Mouse (Mus musculus): ENCODE results near the gene Aldh1a7. TPM values are rescaled to one million over a fixed set of nuclear protein-coding genes. Genes with fewer than 3 reads are reported as not detected.

Aldh1a7 gene
- 0.42 and 1.7 TPM in 2 replicates for polyA plus RNA-seq (2016; fragmentation: Nextera tagmentation; extraction: Ambion mirVana)

GRCm38 (mm10) chr19:20727381-20727780 lies at the start of gene Aldh1a7:
TSS of gene Aldh1a7 (minus strand) at chr19:20727562.
- no peaks in the 10 kb centered on the region for H3K9me3 ChIP-seq (replicated peaks)
- WGBS: 50% methylated on average over 2 of the region's 2 CpGs
- H3K4me3 ChIP-seq: no peak within 1 kb of the TSS
- ATAC-seq (ENCODE audit: insufficient number of reproducible peaks, low FRiP score): no peak
- no peak within 1 kb of the TSS for H3K4me2 ChIP-seq
- H3K36me3 ChIP-seq: no peaks in the 10 kb centered on the region
- H3K27me3 ChIP-seq (replicated peaks): no peaks in the 10 kb centered on the region
- H3K9ac ChIP-seq: no peak within 1 kb of the TSS
- H3K27ac ChIP-seq (ENCODE audit: poor library complexity, severe bottlenecking): no peak within 1 kb of the TSS
- no peaks in the 10 kb centered on the region for H3K4me1 ChIP-seq (replicated peaks)

GRCm38 (mm10) chr19:20775681-20776080 lies 48.3 kb upstream of the Aldh1a7 start:
- Histone ChIP-seq H3K9me3 (replicated peaks) (no peaks in the 10 kb centered on the region), H3K9ac (no peak overlapping the region), H3K4me1 (replicated peaks) (no peaks in the 10 kb centered on the region), H3K36me3 (no peaks in the 10 kb centered on the region), H3K4me2 (no peak overlapping the region), H3K27me3 (replicated peaks) (no peaks in the 10 kb centered on the region), H3K27ac (ENCODE audit: poor library complexity, severe bottlenecking) (no peak overlapping the region), H3K4me3 (no peak overlapping the region)
- no peak for ATAC-seq (ENCODE audit: insufficient number of reproducible peaks, low FRiP score)
- 44% methylated on average over 2 of the region's 2 CpGs for WGBS

- 75% methylated on average over 7 of the region's 7 CpGs for WGBS
- no peaks in the 10 kb centered on the region for H3K27me3 ChIP-seq (replicated peaks)
- H3K27ac ChIP-seq (ENCODE audit: poor library complexity, severe bottlenecking): no peak overlapping the region
- H3K9ac ChIP-seq: no peak overlapping the region
- H3K9me3 ChIP-seq (replicated peaks): no peaks in the 10 kb centered on the region
- H3K4me3 ChIP-seq: no peak overlapping the region
- no peak overlapping the region for H3K4me2 ChIP-seq
- H3K36me3 ChIP-seq: no peaks in the 10 kb centered on the region
- ATAC-seq (ENCODE audit: insufficient number of reproducible peaks, low FRiP score): no peak
- no peaks in the 10 kb centered on the region for H3K4me1 ChIP-seq (replicated peaks)
Measured at GRCm38 (mm10) chr19:20773941-20774340, 46.6 kb upstream of the Aldh1a7 start.

- 15% methylated on average over 1 of the region's 1 CpGs for WGBS
- Histone ChIP-seq H3K36me3 (no peaks in the 10 kb centered on the region), H3K4me1 (replicated peaks) (no peaks in the 10 kb centered on the region), H3K27me3 (replicated peaks) (no peaks in the 10 kb centered on the region), H3K9me3 (replicated peaks) (no peaks in the 10 kb centered on the region), H3K4me2 (no peak overlapping the region), H3K27ac (ENCODE audit: poor library complexity, severe bottlenecking) (no peak overlapping the region), H3K4me3 (no peak overlapping the region), H3K9ac (no peak overlapping the region)
- no peak for ATAC-seq (ENCODE audit: insufficient number of reproducible peaks, low FRiP score)
Measured at GRCm38 (mm10) chr19:20764214-20764613, 36.9 kb upstream of the Aldh1a7 start.

- H3K4me2 ChIP-seq: no peak overlapping the region
- H3K27me3 ChIP-seq (replicated peaks): no peaks in the 10 kb centered on the region
- H3K9me3 ChIP-seq (replicated peaks): no peaks in the 10 kb centered on the region
- 64% methylated on average over 4 of the region's 4 CpGs for WGBS
- no peaks in the 10 kb centered on the region for H3K4me1 ChIP-seq (replicated peaks)
- no peak overlapping the region for H3K27ac ChIP-seq (ENCODE audit: poor library complexity, severe bottlenecking)
- no peak for ATAC-seq (ENCODE audit: insufficient number of reproducible peaks, low FRiP score)
- H3K4me3 ChIP-seq: no peak overlapping the region
- H3K36me3 ChIP-seq: no peaks in the 10 kb centered on the region
- H3K9ac ChIP-seq: no peak overlapping the region
Measured at GRCm38 (mm10) chr19:20761675-20762426, 34.5 kb upstream of the Aldh1a7 start.

- WGBS: 58% methylated on average over 3 of the region's 3 CpGs
- Histone ChIP-seq H3K9ac (no peak overlapping the region), H3K36me3 (no peaks in the 10 kb centered on the region), H3K4me3 (no peak overlapping the region), H3K9me3 (replicated peaks) (no peaks in the 10 kb centered on the region), H3K4me1 (replicated peaks) (no peaks in the 10 kb centered on the region), H3K4me2 (no peak overlapping the region), H3K27ac (ENCODE audit: poor library complexity, severe bottlenecking) (no peak overlapping the region), H3K27me3 (replicated peaks) (no peaks in the 10 kb centered on the region)
- no peak for ATAC-seq (ENCODE audit: insufficient number of reproducible peaks, low FRiP score)
Measured at GRCm38 (mm10) chr19:20761119-20761518, 33.8 kb upstream of the Aldh1a7 start.

GRCm38 (mm10) chr19:20744630-20745029 lies 17.3 kb upstream of the Aldh1a7 start:
- 58% methylated on average over 1 of the region's 1 CpGs for WGBS
- no peaks in the 10 kb centered on the region for H3K4me1 ChIP-seq (replicated peaks)
- no peaks in the 10 kb centered on the region for H3K36me3 ChIP-seq
- H3K9ac ChIP-seq: no peak overlapping the region
- no peak overlapping the region for H3K4me2 ChIP-seq
- H3K4me3 ChIP-seq: no peak overlapping the region
- no peak for ATAC-seq (ENCODE audit: insufficient number of reproducible peaks, low FRiP score)
- no peak overlapping the region for H3K27ac ChIP-seq (ENCODE audit: poor library complexity, severe bottlenecking)
- H3K9me3 ChIP-seq (replicated peaks): no peaks in the 10 kb centered on the region
- H3K27me3 ChIP-seq (replicated peaks): no peaks in the 10 kb centered on the region

- H3K4me1 ChIP-seq (replicated peaks): no peaks in the 10 kb centered on the region
- H3K27ac ChIP-seq (ENCODE audit: poor library complexity, severe bottlenecking): no peak overlapping the region
- H3K4me2 ChIP-seq: no peak overlapping the region
- H3K9ac ChIP-seq: no peak overlapping the region
- no peak for ATAC-seq (ENCODE audit: insufficient number of reproducible peaks, low FRiP score)
- no peaks in the 10 kb centered on the region for H3K36me3 ChIP-seq
- no peak overlapping the region for H3K4me3 ChIP-seq
- no peaks in the 10 kb centered on the region for H3K9me3 ChIP-seq (replicated peaks)
- 73% methylated on average over 1 of the region's 1 CpGs for WGBS
- H3K27me3 ChIP-seq (replicated peaks): no peaks in the 10 kb centered on the region
Measured at GRCm38 (mm10) chr19:20728278-20728677, 916 bp upstream of the Aldh1a7 start.

GRCm38 (mm10) chr19:20722913-20723312 lies 4.4 kb downstream of the Aldh1a7 start:
- WGBS: 78% methylated on average over 2 of the region's 2 CpGs
- H3K4me1 ChIP-seq (replicated peaks): no peaks in the 10 kb centered on the region
- ATAC-seq (ENCODE audit: insufficient number of reproducible peaks, low FRiP score): no peak
- H3K27me3 ChIP-seq (replicated peaks): no peaks in the 10 kb centered on the region
- no peak overlapping the region for H3K9ac ChIP-seq
- H3K4me2 ChIP-seq: no peak overlapping the region
- H3K27ac ChIP-seq (ENCODE audit: poor library complexity, severe bottlenecking): no peak overlapping the region
- no peaks in the 10 kb centered on the region for H3K9me3 ChIP-seq (replicated peaks)
- H3K36me3 ChIP-seq: no peaks in the 10 kb centered on the region
- H3K4me3 ChIP-seq: no peak overlapping the region

- WGBS: 80% methylated on average over 2 of the region's 2 CpGs
- Histone ChIP-seq H3K4me3 (no peak overlapping the region), H3K27ac (ENCODE audit: poor library complexity, severe bottlenecking) (no peak overlapping the region), H3K9ac (no peak overlapping the region), H3K36me3 (no peaks in the 10 kb centered on the region), H3K4me1 (replicated peaks) (no peaks in the 10 kb centered on the region), H3K9me3 (replicated peaks) (no peaks in the 10 kb centered on the region), H3K27me3 (replicated peaks) (no peaks in the 10 kb centered on the region), H3K4me2 (no peak overlapping the region)
- ATAC-seq (ENCODE audit: insufficient number of reproducible peaks, low FRiP score): no peak
Measured at GRCm38 (mm10) chr19:20720298-20720697, 7.1 kb downstream of the Aldh1a7 start.

- Histone ChIP-seq H3K4me3 (no peak overlapping the region), H3K27ac (ENCODE audit: poor library complexity, severe bottlenecking) (no peak overlapping the region), H3K9ac (no peak overlapping the region), H3K36me3 (no peaks in the 10 kb centered on the region), H3K9me3 (replicated peaks) (no peaks in the 10 kb centered on the region), H3K4me2 (no peak overlapping the region), H3K4me1 (replicated peaks) (no peaks in the 10 kb centered on the region), H3K27me3 (replicated peaks) (no peaks in the 10 kb centered on the region)
- no peak for ATAC-seq (ENCODE audit: insufficient number of reproducible peaks, low FRiP score)
- 72% methylated on average over 3 of the region's 3 CpGs for WGBS
Measured at GRCm38 (mm10) chr19:20715617-20716016, 11.7 kb downstream of the Aldh1a7 start.

GRCm38 (mm10) chr19:20715093-20715492 lies 12.3 kb downstream of the Aldh1a7 start:
- Histone ChIP-seq H3K9ac (no peak overlapping the region), H3K4me3 (no peak overlapping the region), H3K27me3 (replicated peaks) (no peaks in the 10 kb centered on the region), H3K36me3 (no peaks in the 10 kb centered on the region), H3K9me3 (replicated peaks) (no peaks in the 10 kb centered on the region), H3K4me1 (replicated peaks) (no peaks in the 10 kb centered on the region), H3K27ac (ENCODE audit: poor library complexity, severe bottlenecking) (no peak overlapping the region), H3K4me2 (no peak overlapping the region)
- WGBS: 77% methylated on average over 1 of the region's 1 CpGs
- ATAC-seq (ENCODE audit: insufficient number of reproducible peaks, low FRiP score): no peak
